Mouse (Mus musculus) neural tube, embryonic 15.5 days (tissue): Measurements from ENCODE around the gene Stambpl1. TPM values are rescaled to one million over a fixed set of nuclear protein-coding genes. Genes with fewer than 3 reads are reported as not detected.
A peak's percentile ranks its signal among the peaks of the same experiment; 100 is the strongest.

Experiments used
- ATAC-seq: fragments of 200-750 bp; cut with Nextera tagmentation; 2 replicates; pipeline ENCODE4 v1.8.0; 2017; ENCODE audit warnings: mild to moderate bottlenecking, moderate TSS enrichment, moderate library complexity; ENCODE audit not compliant: low FRiP score
- H3K27ac ChIP-seq: fragments of 300-500 bp; sonication (generic); replicated peaks from 2 replicates; pipeline ENCODE4 v1.5.1; 2015; ENCODE audit warnings: mild to moderate bottlenecking, inconsistent platforms
- H3K27me3 ChIP-seq: fragments of 300-500 bp; sonication (generic); replicated peaks from 2 replicates; pipeline ENCODE4 v1.6.1; 2015; ENCODE audit warnings: inconsistent platforms
- H3K36me3 ChIP-seq: fragments of 300-500 bp; sonication (generic); 2 replicates; pipeline ENCODE4 v1.6.1; 2015; ENCODE audit warnings: inconsistent platforms
- H3K4me1 ChIP-seq: fragments of 300-500 bp; sonication (generic); 2 replicates; pipeline ENCODE4 v1.6.1; 2015; ENCODE audit warnings: inconsistent platforms
- H3K4me2 ChIP-seq: fragments of 300-500 bp; sonication (generic); 2 replicates; pipeline ENCODE4 v1.6.1; 2015; ENCODE audit warnings: inconsistent platforms, mild to moderate bottlenecking, moderate library complexity
- H3K4me3 ChIP-seq: fragments of 300-500 bp; sonication (generic); replicated peaks from 2 replicates; pipeline ENCODE4 v1.5.1; 2015; ENCODE audit warnings: mild to moderate bottlenecking, inconsistent platforms
- H3K9ac ChIP-seq: fragments of 300-500 bp; sonication (generic); replicated peaks from 2 replicates; pipeline ENCODE4 v1.6.1; 2015; ENCODE audit warnings: mild to moderate bottlenecking, inconsistent platforms
- H3K9me3 ChIP-seq: fragments of 300-500 bp; sonication (generic); replicated peaks from 2 replicates; pipeline ENCODE4 v1.6.1; 2016; ENCODE audit warnings: inconsistent platforms
- WGBS: fragments of 180-500 bp; shearing (Covaris S2); methylation state at CpG from one replicate; pipeline ENCODE4 v1.1.7; 2015; ENCODE audit warnings: mixed read lengths; 5-methylcytosine and 5-hydroxymethylcytosine counted together
- polyA plus RNA-seq: library from polyadenylated mRNA; unstranded; fragments of >200 nt; fragmentation: Nextera tagmentation; extraction: Ambion mirVana; gene quantifications from 2 replicates; pipeline ENCODE4 v1.2.1, GENCODE M21; 2015

The Stambpl1 gene
- polyA plus RNA-seq, result 25.8 and 28.3 TPM in 2 replicates

GRCm38 (mm10) chr19:34192008-34192963 is at the start of gene Stambpl1:
Stambpl1 (plus strand) TSS chr19:34192229.
- H3K4me2 ChIP-seq, result peak within 1 kb of the TSS; percentile 86
- H3K9me3 ChIP-seq, result no peaks in the 10 kb centered on the region
- H3K4me3 ChIP-seq, result peak within 1 kb of the TSS; percentile 86
- WGBS, result under 1% methylated on average over 62 of the region's 62 CpGs
- peak; percentile 90 for ATAC-seq
- H3K27ac ChIP-seq, result peak within 1 kb of the TSS; percentile 88
- no peaks in the 10 kb centered on the region for H3K27me3 ChIP-seq
- H3K9ac ChIP-seq, result peak within 1 kb of the TSS; percentile 82
- H3K36me3 ChIP-seq, result no peaks in the 10 kb centered on the region
- H3K4me1 ChIP-seq, result peaks cover 19% of the 10 kb centered on the region

GRCm38 (mm10) chr19:34148421-34148820 is 43.6 kb upstream of the Stambpl1 start:
- no peak for ATAC-seq
- H3K4me1 ChIP-seq, result no peaks in the 10 kb centered on the region
- no peaks in the 10 kb centered on the region for H3K9me3 ChIP-seq
- WGBS, result 87% methylated on average over 4 of the region's 4 CpGs
- H3K36me3 ChIP-seq, result no peaks in the 10 kb centered on the region
- H3K27ac ChIP-seq, result no peak overlapping the region
- no peak overlapping the region for H3K4me2 ChIP-seq
- no peak overlapping the region for H3K9ac ChIP-seq
- H3K4me3 ChIP-seq, result no peak overlapping the region
- no peaks in the 10 kb centered on the region for H3K27me3 ChIP-seq

- Histone ChIP-seq H3K27me3 (no peaks in the 10 kb centered on the region), H3K4me2 (no peak overlapping the region), H3K9me3 (no peaks in the 10 kb centered on the region), H3K9ac (no peak overlapping the region), H3K27ac (no peak overlapping the region), H3K36me3 (no peaks in the 10 kb centered on the region), H3K4me3 (no peak overlapping the region), H3K4me1 (no peaks in the 10 kb centered on the region)
- no peak for ATAC-seq
- 84% methylated on average over 1 of the region's 1 CpGs for WGBS
Measured at GRCm38 (mm10) chr19:34151909-34152308, 40.1 kb upstream of the Stambpl1 start.

- no peak overlapping the region for H3K27ac ChIP-seq
- H3K27me3 ChIP-seq, result no peaks in the 10 kb centered on the region
- H3K4me3 ChIP-seq, result no peak overlapping the region
- no peaks in the 10 kb centered on the region for H3K4me1 ChIP-seq
- H3K9ac ChIP-seq, result no peak overlapping the region
- no peak for ATAC-seq
- no peaks in the 10 kb centered on the region for H3K36me3 ChIP-seq
- no peaks in the 10 kb centered on the region for H3K9me3 ChIP-seq
- no peak overlapping the region for H3K4me2 ChIP-seq
- WGBS, result 82% methylated on average over 6 of the region's 6 CpGs
Measured at GRCm38 (mm10) chr19:34153263-34154144, 38.5 kb upstream of the Stambpl1 start.

DNA sequence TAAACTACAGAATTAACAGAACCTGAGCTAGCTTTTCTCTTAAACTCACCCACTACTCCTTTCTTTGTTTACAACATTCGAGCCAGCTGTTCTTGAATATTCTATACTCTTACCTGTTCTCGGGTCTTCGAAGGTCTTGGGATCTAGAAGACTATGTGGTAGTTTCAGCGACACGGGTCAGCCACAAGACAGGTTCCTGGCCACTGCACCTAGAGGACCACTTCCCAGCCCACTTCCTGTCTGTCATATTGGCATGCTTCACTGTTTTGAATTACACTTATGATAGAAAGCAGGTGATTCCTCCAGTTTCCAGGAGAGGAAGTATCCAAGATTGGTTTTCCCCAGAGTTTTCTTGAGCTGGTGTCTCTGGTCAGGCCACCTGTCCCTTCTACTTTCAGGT is 29.3 kb upstream of the Stambpl1 start:
- Histone ChIP-seq H3K4me3 (no peak overlapping the region), H3K36me3 (no peaks in the 10 kb centered on the region), H3K9me3 (no peaks in the 10 kb centered on the region), H3K4me1 (no peaks in the 10 kb centered on the region), H3K9ac (no peak overlapping the region), H3K27ac (no peak overlapping the region), H3K27me3 (no peaks in the 10 kb centered on the region), H3K4me2 (no peak overlapping the region)
- 95% methylated on average over 5 of the region's 5 CpGs for WGBS
- ATAC-seq, result no peak

DNA sequence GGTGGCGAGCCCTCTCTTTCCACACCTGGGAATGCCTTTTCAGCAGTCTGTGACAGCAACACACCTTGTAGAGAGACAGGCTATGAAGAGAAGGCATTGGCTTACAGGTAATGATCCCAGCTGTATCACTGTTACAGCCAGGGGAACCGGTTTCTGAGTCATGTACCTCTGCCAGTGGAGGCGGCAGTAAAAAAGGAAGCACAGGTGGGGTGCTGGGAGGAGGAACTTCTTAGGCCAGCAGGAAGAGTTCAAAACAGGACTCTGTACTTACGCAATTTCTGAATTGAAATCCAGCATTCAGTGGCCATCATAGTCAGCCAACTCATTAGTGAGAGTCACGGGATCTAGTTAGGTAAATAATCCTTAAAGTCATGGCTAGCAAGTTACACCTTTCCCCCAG is 26.1 kb upstream of the Stambpl1 start, which contains the start of gene Ankrd22:
TSS of gene Ankrd22 (minus strand) at position 163 of the 400 bp plus-strand sequence.
- Histone ChIP-seq H3K4me1 (no peaks in the 10 kb centered on the region), H3K4me3 (no peak within 1 kb of the TSS), H3K27ac (no peak within 1 kb of the TSS), H3K9ac (no peak within 1 kb of the TSS), H3K9me3 (no peaks in the 10 kb centered on the region), H3K4me2 (no peak within 1 kb of the TSS), H3K36me3 (no peaks in the 10 kb centered on the region), H3K27me3 (no peaks in the 10 kb centered on the region)
- no peak for ATAC-seq
- 81% methylated on average over 5 of the region's 5 CpGs for WGBS

GRCm38 (mm10) chr19:34166386-34166785 is 25.6 kb upstream of the Stambpl1 start:
- no peak for ATAC-seq
- no peak overlapping the region for H3K9ac ChIP-seq

DNA sequence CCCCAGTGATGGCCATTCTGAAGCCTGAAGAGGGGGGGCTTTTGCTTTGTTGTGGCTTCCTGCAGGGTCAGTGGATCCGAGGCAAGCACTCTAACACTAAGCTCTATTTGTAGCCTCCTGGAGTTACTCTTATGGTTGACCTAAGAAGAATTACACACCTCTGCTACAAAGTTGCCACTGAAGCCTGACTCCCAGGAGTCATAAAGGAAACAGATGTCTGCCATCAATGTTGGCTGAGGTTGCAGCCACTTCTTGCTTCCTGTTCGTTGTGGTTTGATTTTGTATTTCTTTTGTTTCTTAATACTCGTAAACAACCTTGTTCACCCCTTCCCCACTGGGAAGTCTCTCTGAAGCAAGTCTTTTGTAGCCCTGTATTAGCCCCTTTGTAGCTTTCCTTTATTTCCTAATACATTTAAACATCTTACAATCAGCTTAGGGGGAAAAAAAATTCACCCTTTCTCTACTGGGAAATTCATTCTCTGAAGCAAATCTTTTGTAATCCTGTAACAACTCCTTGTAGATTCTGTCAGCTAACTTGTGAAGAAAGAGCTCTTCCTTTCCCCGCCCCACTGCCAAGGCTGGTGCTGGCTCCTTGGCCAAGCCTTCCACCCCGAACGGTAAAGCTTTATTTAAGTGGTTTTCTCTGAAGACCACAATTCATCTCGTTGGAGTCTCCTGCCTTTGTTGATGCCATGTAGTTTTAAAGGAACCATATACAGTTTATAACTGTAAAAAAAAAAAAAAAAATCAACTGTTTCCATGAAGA is 23.9 kb upstream of the Stambpl1 start:
- H3K4me1 ChIP-seq, result no peaks in the 10 kb centered on the region
- 38% methylated on average over 7 of the region's 7 CpGs for WGBS
- ATAC-seq, result no peak

More at GRCm38 (mm10) chr19:34166386-34166785, 25.6 kb upstream of the Stambpl1 start:
- H3K4me3 ChIP-seq, result no peak overlapping the region
- H3K4me1 ChIP-seq, result no peaks in the 10 kb centered on the region
- no peak overlapping the region for H3K27ac ChIP-seq
- WGBS, result 73% methylated on average over 4 of the region's 4 CpGs
- no peak overlapping the region for H3K4me2 ChIP-seq
- H3K9me3 ChIP-seq, result no peaks in the 10 kb centered on the region
- H3K27me3 ChIP-seq, result no peaks in the 10 kb centered on the region
- no peaks in the 10 kb centered on the region for H3K36me3 ChIP-seq

GRCm38 (mm10) chr19:34169121-34169520 is 22.9 kb upstream of the Stambpl1 start:
- no peaks in the 10 kb centered on the region for H3K9me3 ChIP-seq
- no peaks in the 10 kb centered on the region for H3K4me1 ChIP-seq
- no peaks in the 10 kb centered on the region for H3K36me3 ChIP-seq

More for the DNA sequence above, 23.9 kb upstream of the Stambpl1 start:
- Histone ChIP-seq H3K27me3 (no peaks in the 10 kb centered on the region), H3K4me2 (no peak overlapping the region), H3K9ac (no peak overlapping the region), H3K36me3 (no peaks in the 10 kb centered on the region), H3K27ac (no peak overlapping the region), H3K9me3 (no peaks in the 10 kb centered on the region), H3K4me3 (no peak overlapping the region)

GRCm38 (mm10) chr19:34171167-34171566 is 20.9 kb upstream of the Stambpl1 start:
- Histone ChIP-seq H3K9me3 (no peaks in the 10 kb centered on the region), H3K4me1 (no peaks in the 10 kb centered on the region), H3K27ac (no peak overlapping the region), H3K36me3 (no peaks in the 10 kb centered on the region), H3K4me2 (no peak overlapping the region), H3K4me3 (no peak overlapping the region), H3K27me3 (no peaks in the 10 kb centered on the region), H3K9ac (no peak overlapping the region)
- 75% methylated on average over 3 of the region's 3 CpGs for WGBS
- no peak for ATAC-seq

More at GRCm38 (mm10) chr19:34169121-34169520, 22.9 kb upstream of the Stambpl1 start:
- H3K4me3 ChIP-seq, result no peak overlapping the region
- no peak overlapping the region for H3K9ac ChIP-seq
- no peak for ATAC-seq
- H3K27ac ChIP-seq, result no peak overlapping the region
- H3K4me2 ChIP-seq, result no peak overlapping the region
- no peaks in the 10 kb centered on the region for H3K27me3 ChIP-seq

DNA sequence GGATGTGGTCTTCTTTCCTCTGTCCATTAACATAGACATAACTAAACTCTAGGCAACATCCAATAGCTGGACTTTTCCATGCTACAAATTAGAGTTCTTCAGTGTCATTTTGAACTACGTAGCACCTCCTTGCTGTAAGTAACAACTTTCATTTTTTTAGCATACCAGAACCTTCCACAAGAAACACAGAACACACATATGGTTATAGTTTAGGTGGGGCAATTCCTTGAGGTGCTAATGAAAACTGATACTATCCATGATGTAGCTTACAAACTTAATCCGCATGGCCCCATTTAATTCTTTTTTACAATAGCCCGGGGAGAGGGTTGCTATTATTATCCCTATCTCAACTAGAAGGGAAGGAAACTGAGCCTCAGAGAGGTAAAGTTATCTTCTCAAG is 18.0 kb upstream of the Stambpl1 start:
- Histone ChIP-seq H3K27me3 (no peaks in the 10 kb centered on the region), H3K4me1 (no peaks in the 10 kb centered on the region), H3K36me3 (no peaks in the 10 kb centered on the region), H3K27ac (no peak overlapping the region), H3K4me3 (no peak overlapping the region), H3K9me3 (no peaks in the 10 kb centered on the region), H3K4me2 (no peak overlapping the region), H3K9ac (no peak overlapping the region)
- ATAC-seq, result no peak
- 85% methylated on average over 3 of the region's 3 CpGs for WGBS
